Mouse (Mus musculus) megakaryocyte, embryonic 14.5 days (primary cell): ENCODE results near the gene Cct8.

ENCODE experiments used
- FLI1 ChIP-seq: IDR thresholded peaks from 2 replicates; pipeline ENCODE4 v1.6.1; 2012; ENCODE audit warnings: low read length, inconsistent platforms, mixed read lengths
- GATA1 ChIP-seq: IDR thresholded peaks from 3 replicates; pipeline ENCODE4 v1.6.1; 2012; ENCODE audit warnings: mixed read lengths, low read length, inconsistent platforms, borderline replicate concordance

DNA sequence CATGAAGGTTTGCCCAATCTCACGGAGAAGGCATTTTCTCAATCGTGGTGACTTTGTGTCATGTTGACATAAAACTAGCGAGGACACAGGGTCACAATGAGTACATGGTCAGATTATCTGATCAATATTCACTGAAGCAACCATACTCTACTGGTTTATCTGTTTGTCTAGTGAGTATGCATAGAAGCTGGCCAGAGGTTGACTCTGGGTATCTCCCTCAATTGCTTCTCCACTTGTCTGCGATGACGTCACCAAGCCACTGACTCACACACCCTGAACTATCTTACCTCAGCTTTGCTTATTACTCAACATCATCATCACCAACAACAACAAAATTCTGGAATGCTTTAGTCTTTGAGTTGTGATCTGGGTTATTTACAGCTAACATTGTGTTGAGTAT lies 28.6 kb upstream of the Cct8 start:
- TF ChIP-seq GATA1 (no peak), FLI1 (no peak)
